ENCODE assay signal across 20 mouse cellular contexts in genomic region chr16:49971141-49971555, GRCm38 (mm10).
DNase-seq lines count a peak whose midpoint lies in the region; ATAC-seq and TF ChIP-seq lines count a peak whose summit lies in the region.
"Had no signal": no experiment of that assay in that cellular context is flagged by ENCODE, and none has a peak within 500 bp of the region (broad histone marks: within the 10 kb centered on the region; RNA-seq: fewer than 3 reads in every experiment).

No protein-coding gene starts in this region.

- POLR2A ChIA-PET in Patski (lab: Charles Lee), result no interaction called here

- TF ChIP-seq EP300 in stomach, postnatal 0 days (optimal IDR thresholded peaks at IDR 0.05), result no peak

- ATAC-seq in Patski, result peak; percentile 40
- ATAC-seq in stomach, postnatal 0 days (ENCODE audit: low FRiP score, low TSS enrichment), result no peak
- ATAC-seq: hindbrain, embryonic 16.5 days; midbrain, embryonic 13.5 days had no signal

- H3K9me3 ChIP-seq in stomach, postnatal 0 days (ENCODE audit: control insufficient read depth, low read length), result no peaks in the 10 kb centered on the region
- H3K9me3 ChIP-seq: embryonic facial prominence, embryonic 12.5 days; midbrain, embryonic 13.5 days had no signal

- 89% methylated on average over 3 of the region's 3 CpGs for WGBS in liver, adult 2 months
- 21% methylated on average over 3 of the region's 3 CpGs for WGBS in macrophage (ENCODE audit: missing documents)
- 82% methylated on average over 3 of the region's 3 CpGs for WGBS in stomach, postnatal 0 days

- no peak overlapping the region for H3K27ac ChIP-seq in liver, adult 2 months (replicated peaks; ENCODE audit: insufficient read depth, low read depth, low read length)
- H3K27ac ChIP-seq in macrophage, result peak overlapping the region; percentile 95
- H3K27ac ChIP-seq in stomach, postnatal 0 days (replicated peaks), result peak overlapping the region; percentile 64
- H3K27ac ChIP-seq: embryonic facial prominence, embryonic 12.5 days; midbrain, embryonic 13.5 days had no signal

- TF ChIP-seq POLR2A in liver, adult 2 months (IDR thresholded peaks at IDR 0.05; ENCODE audit: extremely low read depth, insufficient read depth, low read length), result no peak

- no peak overlapping the region for H3K4me3 ChIP-seq in liver, adult 2 months (ENCODE audit: insufficient read depth, low read depth, low read length)
- H3K4me3 ChIP-seq in macrophage (ENCODE audit: inconsistent target), result no peak overlapping the region
- no peak overlapping the region for H3K4me3 ChIP-seq in stomach, postnatal 0 days (ENCODE audit: low read depth, low read length)
- H3K4me3 ChIP-seq: embryonic facial prominence, embryonic 12.5 days; midbrain, embryonic 13.5 days had no signal

- no peaks in the 10 kb centered on the region for H3K4me1 ChIP-seq in liver, adult 2 months (ENCODE audit: control insufficient read depth, insufficient read depth, low read length)
- H3K4me1 ChIP-seq in stomach, postnatal 0 days (replicated peaks; ENCODE audit: control insufficient read depth, insufficient read depth), result no peaks in the 10 kb centered on the region; the same call in 1 of the 2 replicates
- H3K4me1 ChIP-seq: embryonic facial prominence, embryonic 12.5 days had no signal

- H3K36me3 ChIP-seq in liver, adult 2 months (ENCODE audit: control insufficient read depth, insufficient read depth, low read length), result no peaks in the 10 kb centered on the region
- H3K36me3 ChIP-seq in macrophage (ENCODE audit: inconsistent target), result no peaks in the 10 kb centered on the region
- H3K36me3 ChIP-seq in stomach, postnatal 0 days (ENCODE audit: control insufficient read depth, insufficient read depth, low read length), result no peaks in the 10 kb centered on the region
- H3K36me3 ChIP-seq: embryonic facial prominence, embryonic 12.5 days; midbrain, embryonic 13.5 days had no signal

- no peaks in the 10 kb centered on the region for H3K79me2 ChIP-seq in liver, adult 2 months (ENCODE audit: control insufficient read depth, insufficient read depth, low read length)
- no peaks in the 10 kb centered on the region for H3K79me2 ChIP-seq in macrophage (ENCODE audit: inconsistent target)

- H3K4me2 ChIP-seq in stomach, postnatal 0 days (replicated peaks; ENCODE audit: low read depth), result no peak overlapping the region
- H3K4me2 ChIP-seq: embryonic facial prominence, embryonic 12.5 days; heart, embryonic 11.5 days; midbrain, embryonic 13.5 days had no signal

- H3K27me3 ChIP-seq in liver, adult 2 months (ENCODE audit: control insufficient read depth, insufficient read depth, low read length), result no peaks in the 10 kb centered on the region
- H3K27me3 ChIP-seq in Patski, result no peaks in the 10 kb centered on the region
- no peaks in the 10 kb centered on the region for H3K27me3 ChIP-seq in stomach, postnatal 0 days (ENCODE audit: control insufficient read depth, insufficient read depth, low read length)
- H3K27me3 ChIP-seq: embryonic facial prominence, embryonic 12.5 days; midbrain, embryonic 13.5 days had no signal

- TF ChIP-seq CTCF in liver, adult 2 months (IDR thresholded peaks at IDR 0.05; ENCODE audit: low read depth, low read length), result no peak
- TF ChIP-seq CTCF in Patski (IDR thresholded peaks at IDR 0.05), result no peak
- no peak for TF ChIP-seq CTCF in stomach, postnatal 0 days (IDR thresholded peaks at IDR 0.05; ENCODE audit: low read depth)

- CTCF ChIA-PET in Patski (lab: Charles Lee), result interaction anchor here (1.4 kb wide), 1 partner anchor 19 kb away, joined by 4 read pairs; no protein-coding TSS in a partner anchor

- in situ Hi-C loops in Patski (cut with MboI; ENCODE audit: low pct_unique_long_range_greater_than_20kb), result no loop called here

- peak; percentile 20 for DNase-seq in liver, adult 2 months (ENCODE audit: extremely low read depth, low read depth, low spot score)
- DNase-seq in liver, result no peak
- no peak for DNase-seq in Patski (ENCODE audit: low read depth, low spot score)
- no peak for DNase-seq in stomach, postnatal 0 days (ENCODE audit: low spot score)
- DNase-seq in thymus, postnatal 14 days, result no peak
- no peak for DNase-seq in testis, postnatal 10 days (ENCODE audit: low spot score)
- DNase-seq in thymus, postnatal 36 days, result no peak
- DNase-seq: adrenal gland, postnatal 25 days; cerebellum, adult 8-10 months; gastrocnemius, postnatal 14 days; heart, postnatal 14 days; kidney, adult 18-20 months; kidney, postnatal 14 days; lung, adult 2 months; right cerebral cortex, adult 18-20 months had no signal

- H3K9ac ChIP-seq in liver, adult 2 months (ENCODE audit: low read depth, low read length), result no peak overlapping the region
- no peak overlapping the region for H3K9ac ChIP-seq in stomach, postnatal 0 days (ENCODE audit: low read length)
- H3K9ac ChIP-seq: embryonic facial prominence, embryonic 12.5 days; midbrain, embryonic 13.5 days had no signal
